Comparison of ENCODE assay signal across 7 mouse cellular contexts in genomic region chr5:118027101-118027697, GRCm38 (mm10). TPM values are rescaled to one million over a fixed set of nuclear protein-coding genes. Genes with fewer than 3 reads are reported as not detected.
DNase-seq lines count a peak whose midpoint lies in the region; ATAC-seq and TF ChIP-seq lines count a peak whose summit lies in the region.

No protein-coding gene starts in this region.

- peak overlapping the region; percentile 55 for H3K4me3 ChIP-seq in kidney, postnatal 0 days (replicated peaks; ENCODE audit: low read depth, low read length)
- H3K4me3 ChIP-seq in embryonic fibroblast, embryonic 13.5 days (ENCODE audit: insufficient read depth, low read length), result peak overlapping the region; percentile 10; the same call in 1 of the 2 replicates
- peak overlapping the region; percentile 69 for H3K4me3 ChIP-seq in intestine, embryonic 16.5 days (ENCODE audit: low read length)
- H3K4me3 ChIP-seq in neural tube, embryonic 14.5 days (ENCODE audit: low read depth, low read length), result peak overlapping the region; percentile 57

- no peak for TF ChIP-seq POLR2A in embryonic fibroblast, embryonic 13.5 days (IDR thresholded peaks at IDR 0.05; ENCODE audit: low read depth, low read length)

- H3K4me2 ChIP-seq in kidney, postnatal 0 days (ENCODE audit: low read length), result peak overlapping the region; percentile 96
- peak overlapping the region; percentile 99 for H3K4me2 ChIP-seq in intestine, embryonic 16.5 days (ENCODE audit: low read depth, low read length)
- peak overlapping the region; percentile 97 for H3K4me2 ChIP-seq in neural tube, embryonic 14.5 days (ENCODE audit: low read depth, low read length)

- under 1% methylated on average over 39 of the region's 39 CpGs for WGBS in kidney, postnatal 0 days
- 2% methylated on average over 39 of the region's 39 CpGs for WGBS in intestine, embryonic 16.5 days
- WGBS in neural tube, embryonic 14.5 days, result 1% methylated on average over 39 of the region's 39 CpGs

- H3K27ac ChIP-seq in kidney, postnatal 0 days, result no peak overlapping the region
- H3K27ac ChIP-seq in embryonic fibroblast, embryonic 13.5 days (ENCODE audit: insufficient read depth, low read length), result no peak overlapping the region
- no peak overlapping the region for H3K27ac ChIP-seq in intestine, embryonic 16.5 days (ENCODE audit: low read length)
- no peak overlapping the region for H3K27ac ChIP-seq in neural tube, embryonic 14.5 days (ENCODE audit: low read depth, low read length)

- peak overlapping the region; percentile 52; the same call in 1 of the 2 replicates for H3K9ac ChIP-seq in kidney, postnatal 0 days (ENCODE audit: low read depth, low read length)
- H3K9ac ChIP-seq in intestine, embryonic 16.5 days (ENCODE audit: low read depth, low read length), result peak overlapping the region; percentile 60
- H3K9ac ChIP-seq in neural tube, embryonic 14.5 days (replicated peaks; ENCODE audit: low read depth, low read length), result peak overlapping the region; percentile 58

- no peak for DNase-seq in kidney, postnatal 0 days (ENCODE audit: low spot score)
- DNase-seq in kidney, postnatal 25 days, result no peak
- no peak for DNase-seq in B cell, adult 2 months
- no peak for DNase-seq in left cerebral cortex, postnatal 14 days (ENCODE audit: low spot score in 2 of 2)

- no peaks in the 10 kb centered on the region for H3K36me3 ChIP-seq in kidney, postnatal 0 days (ENCODE audit: insufficient read depth, low read length)
- H3K36me3 ChIP-seq in intestine, embryonic 16.5 days (ENCODE audit: control insufficient read depth, insufficient read depth, low read length), result no peaks in the 10 kb centered on the region
- no peaks in the 10 kb centered on the region for H3K36me3 ChIP-seq in neural tube, embryonic 14.5 days (ENCODE audit: control insufficient read depth, insufficient read depth, low read length)

- ATAC-seq in kidney, postnatal 0 days (replicated peaks; ENCODE audit: low FRiP score, low read depth), result no peak
- no peak for ATAC-seq in intestine, embryonic 16.5 days
- peak; percentile 5; the same call in 1 of the 2 replicates for ATAC-seq in neural tube, embryonic 14.5 days (ENCODE audit: low read depth)

- H3K27me3 ChIP-seq in kidney, postnatal 0 days (ENCODE audit: insufficient read depth, low read length), result peaks cover 43% of the 10 kb centered on the region
- peaks cover 45% of the 10 kb centered on the region for H3K27me3 ChIP-seq in intestine, embryonic 16.5 days (replicated peaks; ENCODE audit: control insufficient read depth, insufficient read depth, low read length)
- peaks cover 40% of the 10 kb centered on the region for H3K27me3 ChIP-seq in neural tube, embryonic 14.5 days (ENCODE audit: control insufficient read depth, insufficient read depth, low read length)

- TF ChIP-seq CTCF in kidney, postnatal 0 days (IDR thresholded peaks at IDR 0.05; ENCODE audit: low read depth), result no peak
- no peak for TF ChIP-seq CTCF in embryonic fibroblast, embryonic 13.5 days (IDR thresholded peaks at IDR 0.05; ENCODE audit: borderline replicate concordance, insufficient read depth, low read length)

- H3K9me3 ChIP-seq in kidney, postnatal 0 days (replicated peaks; ENCODE audit: low read length), result no peaks in the 10 kb centered on the region
- no peaks in the 10 kb centered on the region for H3K9me3 ChIP-seq in intestine, embryonic 16.5 days (ENCODE audit: control insufficient read depth, low read length)
- no peaks in the 10 kb centered on the region for H3K9me3 ChIP-seq in neural tube, embryonic 14.5 days (ENCODE audit: control insufficient read depth, low read length)

- peaks cover 19% of the 10 kb centered on the region; the same call in 1 of the 2 replicates for H3K4me1 ChIP-seq in kidney, postnatal 0 days (replicated peaks; ENCODE audit: insufficient read depth, low read length)
- H3K4me1 ChIP-seq in embryonic fibroblast, embryonic 13.5 days (ENCODE audit: control insufficient read depth, insufficient read depth, low read length), result peaks cover 4% of the 10 kb centered on the region
- H3K4me1 ChIP-seq in intestine, embryonic 16.5 days (ENCODE audit: control insufficient read depth, insufficient read depth, low read length), result peaks cover 28% of the 10 kb centered on the region
- H3K4me1 ChIP-seq in neural tube, embryonic 14.5 days (ENCODE audit: control insufficient read depth, insufficient read depth, low read length), result peaks cover 22% of the 10 kb centered on the region; the same call in 1 of the 2 replicates

- intact Hi-C loops in left cerebral cortex, postnatal 14 days (cut with DNase I), result no loop called here

RNA-seq across cellular contexts. Expression of gene Tesc, which starts 0.3 kb away (rescaled TPM):
- polyA plus RNA-seq in kidney, postnatal 0 days (2015; fragmentation: Nextera tagmentation; extraction: Ambion mirVana), result 28.3 and 29.4 TPM in 2 replicates
- polyA plus RNA-seq in embryonic fibroblast, embryonic 13.5 days (2011; ENCODE audit: insufficient read length, low read depth, missing spikeins), result 0.88 TPM in 1 of 2 replicates, not detected in the other
- polyA plus RNA-seq in intestine, embryonic 16.5 days (2015; fragmentation: Nextera tagmentation; extraction: Ambion mirVana), result 3.6 and 4.0 TPM in 2 replicates
- polyA plus RNA-seq in neural tube, embryonic 14.5 days (2014; fragmentation: Nextera tagmentation; extraction: Ambion mirVana), result 2.2 and 2.5 TPM in 2 replicates
- 10 to 100 TPM; 58.0 to 60.3 TPM for total RNA-seq in left cerebral cortex, postnatal 14 days (2021)

RNA-seq across cellular contexts. Expression of gene Fbxo21, which starts 50.7 kb away (rescaled TPM):
- 51.6 and 54.4 TPM in 2 replicates for polyA plus RNA-seq in kidney, postnatal 0 days (2015; fragmentation: Nextera tagmentation; extraction: Ambion mirVana)
- 27.1 and 39.0 TPM in 2 replicates for polyA plus RNA-seq in embryonic fibroblast, embryonic 13.5 days (2011; ENCODE audit: insufficient read length, low read depth, missing spikeins)
- 50.1 and 51.0 TPM in 2 replicates for polyA plus RNA-seq in intestine, embryonic 16.5 days (2015; fragmentation: Nextera tagmentation; extraction: Ambion mirVana)
- 143 and 159 TPM in 2 replicates for polyA plus RNA-seq in neural tube, embryonic 14.5 days (2014; fragmentation: Nextera tagmentation; extraction: Ambion mirVana)
- total RNA-seq in left cerebral cortex, postnatal 14 days (2021), result 100 to 1,000 TPM; 113 to 118 TPM

Comparison
In these comparisons a context has a peak if more than half of its experiments do, and no peak if none do; other contexts are left out.
1. H3K4me3 ChIP-seq: peak in every context shown above with its lines; median percentile 69 in intestine, embryonic 16.5 days; 57 in neural tube, embryonic 14.5 days; 55 in kidney, postnatal 0 days; 10 in embryonic fibroblast, embryonic 13.5 days.